Mouse (Mus musculus) testis, postnatal 10 days (tissue): ENCODE measurements around the gene Snap47.
A peak's percentile ranks its signal among the peaks of the same experiment; 100 is the strongest.
"Not testable (repeated sequence)": the region's sequence is repeated elsewhere in the genome, so short reads cannot be mapped to it uniquely, and the experiment has no call there.

Experiments used
- DNase-seq: peaks from one replicate; pipeline ENCODE4 v3.0.0; 2021; ENCODE audit warnings: low spot score

Gene Snap47

DNA sequence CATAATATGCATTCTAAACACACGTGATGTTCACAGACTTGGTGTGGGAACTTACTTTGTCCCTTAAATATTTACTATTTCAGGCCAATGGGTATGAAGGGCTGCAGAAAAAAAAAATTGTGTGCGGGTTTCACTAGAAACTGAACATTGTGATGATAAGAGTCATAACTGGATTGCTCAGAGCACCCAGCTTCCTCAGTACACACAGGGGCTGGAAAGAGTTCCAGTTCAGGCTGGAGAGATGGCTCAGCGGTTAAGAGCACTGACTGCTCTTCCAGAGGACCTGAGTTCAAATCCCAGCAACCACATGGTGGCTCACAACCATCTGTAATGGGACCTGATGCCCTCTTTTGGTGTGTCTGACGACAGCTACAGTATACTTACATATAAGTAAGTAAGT lies 83.0 kb downstream of the Snap47 start:
- DNase-seq: not testable (repeated sequence)

DNA sequence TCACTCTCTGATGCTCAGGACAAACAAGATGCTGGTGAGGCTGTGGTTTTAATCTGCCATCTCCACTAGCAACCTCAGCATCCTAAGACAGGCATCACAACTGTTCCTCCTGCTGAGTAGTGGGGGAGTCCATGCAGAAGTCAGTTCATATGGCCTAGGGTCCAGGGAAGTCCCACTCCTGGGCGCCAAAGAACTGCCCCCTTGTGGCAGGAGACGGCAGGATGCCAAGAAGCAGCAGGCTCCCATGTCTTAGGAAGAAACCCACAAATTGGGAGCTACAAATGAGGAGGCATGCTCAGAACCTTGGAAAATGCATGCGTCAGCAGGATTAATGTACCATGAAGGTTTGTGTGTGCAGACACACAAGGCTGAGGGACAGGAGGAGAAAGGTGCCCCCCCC lies 84.4 kb downstream of the Snap47 start:
- DNase-seq: peak; percentile 49

DNA sequence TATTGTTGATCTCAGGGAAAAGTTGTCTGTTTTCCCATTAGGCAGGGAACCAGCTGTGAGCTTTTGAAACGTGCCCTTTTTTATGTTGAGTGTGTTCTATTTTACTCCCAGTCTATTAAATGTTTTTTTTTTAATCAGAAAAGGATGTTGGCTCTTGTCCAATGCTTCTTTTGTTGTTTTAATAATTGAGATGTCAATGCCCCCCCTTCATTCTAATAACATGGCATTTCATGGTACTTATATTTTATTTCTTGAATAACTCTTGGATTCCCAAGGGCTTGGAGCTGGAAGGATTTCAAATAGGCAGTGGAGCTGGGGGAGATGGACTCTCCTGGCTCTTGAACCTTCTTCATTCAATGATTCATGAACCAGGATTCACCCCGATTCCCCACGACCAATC lies 85.0 kb downstream of the Snap47 start:
- DNase-seq: no peak

DNA sequence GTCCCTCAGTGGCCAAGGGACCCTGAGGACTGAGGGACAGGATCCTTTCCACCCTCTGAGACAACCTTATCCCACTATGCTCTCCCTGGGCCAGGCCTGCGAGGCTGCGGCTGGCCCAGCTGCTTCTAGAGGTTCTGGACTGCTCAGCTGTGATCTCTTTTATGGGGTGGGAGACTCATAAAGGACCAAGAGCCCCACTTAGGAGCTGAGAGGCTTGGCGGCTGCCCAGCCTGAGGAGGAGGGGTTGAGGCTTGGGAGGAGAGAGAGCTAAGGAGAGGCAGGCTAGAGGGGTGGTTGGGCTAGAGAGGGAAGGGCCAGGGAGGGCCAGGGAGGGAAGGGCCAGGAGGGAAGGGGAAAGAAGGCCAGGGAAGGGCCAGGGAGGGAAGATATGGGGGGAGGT lies 86.6 kb downstream of the Snap47 start:
- DNase-seq: peak; percentile 55

DNA sequence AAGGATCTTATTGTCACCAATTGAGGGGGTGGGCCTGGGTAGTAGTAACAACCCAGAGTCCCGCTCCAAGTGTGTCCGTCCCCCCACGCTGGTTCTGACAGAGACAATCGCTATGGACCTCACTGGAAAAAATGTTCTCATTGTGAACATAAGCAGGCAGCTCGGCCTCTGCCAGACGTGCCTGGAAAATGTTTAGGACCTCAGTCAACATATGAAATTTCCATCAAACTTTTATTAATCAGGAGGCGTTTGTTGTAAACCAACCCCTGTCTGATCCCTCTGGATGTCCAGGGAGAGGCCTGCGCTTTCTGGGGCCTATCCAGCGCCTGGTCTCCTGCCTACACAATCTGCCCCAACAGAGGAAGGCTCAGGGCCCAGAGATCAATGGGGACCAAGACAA lies 87.0 kb downstream of the Snap47 start:
- no peak for DNase-seq

DNA sequence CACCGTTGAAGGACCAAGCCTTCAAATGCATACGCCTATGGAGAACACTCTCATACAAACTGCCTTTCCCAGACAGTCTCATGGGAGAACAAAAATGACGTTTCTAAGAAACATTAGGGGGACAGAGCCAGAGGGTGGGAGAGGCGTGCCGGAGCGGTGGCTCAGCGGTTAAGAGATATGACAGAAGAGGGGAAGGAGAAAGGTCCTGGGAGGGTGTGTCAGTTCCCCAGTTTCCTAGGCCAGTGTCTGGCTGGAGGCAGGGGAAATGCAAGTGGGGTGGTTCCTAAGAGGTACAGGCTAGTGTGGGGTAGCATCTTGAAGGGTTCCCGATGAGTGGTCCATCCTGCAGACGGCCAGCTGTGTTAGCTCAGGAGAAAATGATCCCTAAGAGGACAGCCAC lies 89.7 kb downstream of the Snap47 start:
- DNase-seq: no peak
